Mouse (Mus musculus) c-Kit-positive CD71-positive TER-119-negative erythroid progenitor cells, embryonic 14.5 days (primary cell): ENCODE results near the gene Mdn1.
A peak's percentile ranks its signal among the peaks of the same experiment; 100 is the strongest.

Experiments
- DNase-seq: peaks from one replicate; pipeline ENCODE4 v3.0.0-alpha.2; 2013; ENCODE audit warnings: low read depth

Gene Mdn1

GRCm38 (mm10) chr4:32656918-32657662, at the start of gene Mdn1:
TSS of gene Mdn1 (plus strand) at chr4:32657119.
- DNase-seq: peak; percentile 83

GRCm38 (mm10) chr4:32615034-32615881, 41.7 kb upstream of the Mdn1 start, which contains the start of gene Casp8ap2:
TSS of gene Casp8ap2 (plus strand) at chr4:32615451.
- DNase-seq: peak; percentile 99

DNA sequence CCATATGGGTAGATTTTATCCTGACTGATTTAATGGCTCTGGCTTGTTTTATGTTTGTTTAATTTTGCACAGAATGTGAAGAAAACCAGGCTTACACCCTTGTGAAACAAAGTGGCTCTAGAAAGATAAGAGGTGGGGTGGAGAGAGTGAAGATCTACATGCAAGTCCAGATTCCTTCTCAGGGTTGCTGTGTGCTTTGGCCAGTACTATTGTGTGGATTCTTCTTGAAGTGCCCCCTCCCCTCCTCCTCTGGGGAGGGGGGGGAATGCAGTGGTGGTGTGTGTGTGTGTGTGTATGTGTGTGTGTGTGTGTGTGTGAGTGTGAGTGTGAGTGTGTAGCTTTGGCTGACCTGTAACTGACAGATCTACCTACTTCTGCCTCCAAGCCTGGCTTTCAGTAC, 35.3 kb upstream of the Mdn1 start:
- no peak for DNase-seq

- DNase-seq: no peak
Observed at GRCm38 (mm10) chr4:32651669-32652068, 5.2 kb upstream of the Mdn1 start.

- DNase-seq: no peak
Observed at GRCm38 (mm10) chr4:32656146-32656904, 594 bp upstream of the Mdn1 start.

DNA sequence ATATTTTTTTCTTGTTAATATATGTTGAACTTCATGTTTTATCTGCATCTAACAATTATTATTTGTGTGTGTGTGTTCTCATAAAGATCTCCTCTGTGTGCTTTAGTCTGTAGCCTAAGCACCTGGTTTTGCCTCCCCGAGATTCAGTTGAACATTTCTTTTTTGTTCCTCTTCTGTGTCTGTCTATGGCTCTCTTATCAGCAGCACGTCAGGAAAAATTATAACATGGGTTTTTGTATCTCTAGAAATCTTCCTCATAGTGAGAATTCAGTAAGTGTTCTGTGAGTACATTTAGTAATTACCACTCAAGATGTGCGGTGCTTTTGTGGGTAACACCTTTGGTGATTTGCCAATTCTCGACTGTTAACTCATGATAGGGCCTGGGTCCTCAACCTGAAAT, 8.9 kb downstream of the Mdn1 start:
- no peak for DNase-seq

- DNase-seq: no peak
Observed at GRCm38 (mm10) chr4:32668291-32668690, 11.4 kb downstream of the Mdn1 start.

- no peak for DNase-seq
Observed at GRCm38 (mm10) chr4:32669825-32670224, 12.9 kb downstream of the Mdn1 start.

DNA sequence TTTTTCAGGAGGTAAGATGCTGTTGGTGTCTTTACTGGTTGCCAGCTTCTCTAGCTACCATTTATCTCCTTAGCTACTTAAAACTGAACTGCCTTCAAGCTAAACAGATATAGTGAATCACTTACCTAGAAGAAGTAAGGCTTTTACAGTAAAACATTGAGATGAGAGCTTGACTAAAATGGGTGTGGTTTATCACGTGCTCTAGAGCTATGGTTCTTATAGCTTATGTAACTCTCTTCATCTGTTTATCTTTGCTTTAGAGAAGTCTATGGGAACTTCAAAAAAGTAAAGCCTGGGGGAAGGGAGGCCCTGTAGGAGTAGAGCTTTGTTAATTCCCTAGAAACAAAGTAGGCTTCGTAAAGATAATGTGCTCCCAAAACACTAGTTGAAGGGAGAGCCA, 17.1 kb downstream of the Mdn1 start:
- no peak for DNase-seq

DNA sequence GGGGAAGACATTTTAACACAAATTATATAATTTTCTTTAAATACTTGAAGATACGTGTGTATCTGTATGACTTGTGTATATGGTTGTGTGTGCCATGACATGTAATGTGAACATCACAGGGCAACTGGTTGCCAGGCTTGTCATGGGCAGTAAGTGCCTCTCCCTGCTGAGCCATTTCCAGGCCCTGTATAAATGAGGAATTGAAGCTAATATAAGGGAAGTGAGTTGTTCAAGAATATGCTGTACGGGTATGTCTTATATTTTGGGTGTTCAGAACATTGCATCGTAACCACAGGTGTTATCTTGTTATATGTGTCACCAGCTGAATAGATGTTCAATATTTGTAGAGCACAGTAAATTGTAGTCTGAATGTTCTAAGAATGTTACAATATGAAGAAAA, 20.6 kb downstream of the Mdn1 start:
- DNase-seq: no peak

DNA sequence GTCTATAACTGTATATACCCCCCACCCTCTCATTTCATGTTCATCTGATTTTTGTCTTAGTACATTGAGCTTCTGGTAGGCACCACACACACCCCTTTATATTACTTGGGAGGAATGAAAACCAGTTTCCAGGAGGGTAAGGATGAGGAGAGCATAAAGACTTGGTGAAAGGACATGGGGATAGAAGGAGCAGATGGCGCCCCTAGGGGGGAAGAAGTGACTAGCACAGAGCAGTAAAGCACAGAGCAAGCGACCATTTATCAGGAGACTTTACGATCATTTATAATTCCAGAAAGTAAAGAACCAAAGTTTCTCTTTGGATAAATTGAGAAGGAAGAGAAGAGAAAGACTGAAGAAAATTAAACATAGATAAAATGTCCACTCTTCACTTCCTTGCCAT, 23.9 kb downstream of the Mdn1 start:
- DNase-seq: no peak

GRCm38 (mm10) chr4:32682471-32682870, 25.6 kb downstream of the Mdn1 start:
- DNase-seq: no peak

DNA sequence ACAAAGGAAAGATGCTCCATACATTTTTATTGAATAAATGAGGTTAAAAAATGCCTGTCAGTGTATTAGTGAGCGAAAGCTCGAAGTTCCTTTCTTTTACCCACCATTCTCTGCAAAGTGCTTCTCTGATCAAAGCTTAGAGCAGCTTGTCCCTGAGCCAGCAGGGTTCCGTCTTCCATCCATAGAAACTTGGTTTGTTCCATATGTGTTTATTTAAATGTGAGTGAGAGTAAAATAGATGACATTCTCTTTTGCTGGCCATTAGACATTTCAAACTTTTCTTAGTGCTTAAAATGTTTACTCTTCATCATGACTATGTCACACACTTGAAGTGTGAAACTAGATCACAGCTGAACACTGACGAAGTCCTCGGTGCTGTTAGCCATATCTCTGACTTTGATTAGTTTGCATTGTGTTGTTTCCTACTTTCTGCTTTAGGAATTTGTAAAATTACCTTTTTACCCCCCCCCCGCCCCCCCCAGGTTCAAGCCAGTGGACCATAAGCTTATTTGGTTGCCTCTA, 26.2 kb downstream of the Mdn1 start:
- DNase-seq: no peak

DNA sequence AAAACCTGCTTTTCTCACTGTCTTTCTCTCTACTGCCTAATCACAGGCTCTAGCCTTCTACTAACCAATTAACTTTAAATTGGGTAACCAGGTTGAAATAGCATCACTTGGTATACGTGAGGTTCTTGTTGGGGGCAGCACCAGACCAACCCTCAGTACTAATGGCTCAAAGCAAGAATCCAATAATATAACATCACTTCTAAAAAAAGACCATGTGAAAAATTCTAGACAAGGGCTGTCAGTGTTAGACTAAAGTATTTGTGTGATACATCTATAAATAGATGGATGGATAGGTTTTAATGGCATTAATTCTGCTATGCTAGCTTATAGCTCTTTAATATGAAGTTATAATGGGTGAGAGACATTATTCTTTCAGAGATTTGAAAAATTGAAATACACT, 60.8 kb downstream of the Mdn1 start:
- DNase-seq: no peak

DNA sequence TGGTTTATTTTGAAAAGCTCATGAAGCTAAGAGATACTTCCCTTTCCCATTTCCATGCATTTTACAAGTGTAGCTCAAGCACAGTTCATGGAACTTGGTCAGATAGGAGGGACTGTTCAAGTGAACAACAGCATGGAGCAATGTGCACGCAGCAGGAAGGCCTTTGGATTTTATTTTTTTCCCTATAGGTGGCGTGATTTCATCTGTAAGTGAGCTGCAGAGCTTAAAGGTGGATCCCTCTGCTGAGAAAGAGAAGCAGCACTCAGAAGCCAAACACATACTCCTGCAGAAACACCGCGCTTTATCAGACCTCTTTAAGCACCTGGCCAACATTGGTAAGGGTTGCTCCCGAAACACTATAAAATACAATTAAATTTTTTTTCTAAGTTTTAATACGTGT, 88.5 kb downstream of the Mdn1 start:
- DNase-seq: no peak

DNA sequence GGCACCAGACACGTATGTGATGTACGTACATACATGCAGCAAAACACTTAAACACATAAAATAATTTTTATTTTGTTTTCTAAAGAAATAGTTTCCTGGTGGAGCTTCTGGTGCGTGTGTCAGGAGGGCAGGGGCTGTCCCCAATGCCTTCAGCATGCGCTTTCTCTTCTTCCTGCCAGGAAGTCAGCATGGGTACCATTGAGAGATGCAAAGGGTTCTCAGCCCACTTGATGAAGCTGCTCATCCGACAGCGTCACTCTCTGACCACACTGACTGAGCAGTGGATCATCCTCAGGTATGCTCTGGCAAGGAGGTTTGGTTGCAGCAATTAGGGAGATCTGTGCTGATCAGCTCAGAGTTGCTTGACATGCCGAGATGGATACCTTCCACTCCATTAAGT, 91.5 kb downstream of the Mdn1 start:
- no peak for DNase-seq

GRCm38 (mm10) chr4:32750711-32751110, 93.8 kb downstream of the Mdn1 start:
- no peak for DNase-seq

DNA sequence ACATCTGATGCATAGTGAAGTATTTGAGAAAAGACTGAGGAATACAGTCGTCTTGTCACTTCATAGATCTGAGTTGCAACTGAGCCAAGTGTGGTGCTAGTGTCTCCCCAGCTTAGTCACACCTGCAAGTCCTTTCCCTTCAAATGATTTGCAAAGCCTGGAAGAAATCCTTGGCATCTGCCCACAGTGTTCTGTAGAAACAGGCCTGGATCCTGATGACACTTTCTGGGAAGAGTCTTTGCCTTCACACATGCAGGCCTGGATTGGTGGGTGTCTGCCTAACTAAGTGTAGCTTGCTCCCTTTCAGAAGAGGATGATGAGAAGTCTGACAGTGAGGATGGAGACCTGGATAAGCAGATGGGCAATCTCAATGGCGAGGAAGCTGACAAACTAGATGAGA, 100.5 kb downstream of the Mdn1 start:
- DNase-seq: no peak

- DNase-seq: no peak
Observed at GRCm38 (mm10) chr4:32767471-32767870, 110.6 kb downstream of the Mdn1 start.

DNA sequence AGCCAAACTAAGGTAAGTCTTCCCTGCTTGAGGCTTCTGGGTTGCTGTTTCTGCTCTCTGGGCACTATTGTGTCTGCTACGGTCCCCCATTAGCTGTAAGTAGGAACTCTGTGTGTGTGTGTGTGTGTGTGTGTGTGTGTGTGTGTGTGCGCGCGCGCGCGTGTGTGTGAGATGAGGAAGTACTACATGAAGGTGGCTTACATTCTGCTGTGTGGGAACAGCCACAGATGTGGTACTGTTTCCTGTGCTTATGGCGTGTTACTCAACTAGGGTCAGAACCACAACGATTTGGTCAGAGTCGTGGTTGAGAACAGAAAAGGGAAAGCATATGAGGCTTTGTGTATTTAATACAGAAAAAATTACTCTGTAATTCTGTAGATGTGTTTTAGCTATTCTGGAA, 111.1 kb downstream of the Mdn1 start:
- no peak for DNase-seq

- DNase-seq: peak; percentile 9
Observed at GRCm38 (mm10) chr4:32770284-32770810, 113.4 kb downstream of the Mdn1 start.

GRCm38 (mm10) chr4:32779996-32780395, 123.1 kb downstream of the Mdn1 start:
- DNase-seq: no peak
